Mouse (Mus musculus) stomach, postnatal 0 days (tissue): ENCODE results near the gene Gm30191. TPM values are rescaled to one million over a fixed set of nuclear protein-coding genes. Genes with fewer than 3 reads are reported as not detected.

Source experiments
- ATAC-seq: fragments of 200-750 bp; cut with Nextera tagmentation; 2 replicates; pipeline ENCODE4 v1.8.0; 2017; ENCODE audit not compliant: low FRiP score, low TSS enrichment
- DNase-seq: peaks from one replicate; pipeline ENCODE4 v3.0.0-alpha.2; 2016; ENCODE audit warnings: low spot score
- H3K27ac ChIP-seq: fragments of 300-500 bp; sonication (generic); replicated peaks from 2 replicates; pipeline ENCODE4 v1.5.1; 2014; ENCODE audit warnings: mild to moderate bottlenecking, control low read depth
- H3K27me3 ChIP-seq: fragments of 300-500 bp; sonication (generic); 2 replicates; pipeline ENCODE4 v1.6.1; 2014; ENCODE audit warnings: low read length; ENCODE audit not compliant: control insufficient read depth, insufficient read depth
- H3K36me3 ChIP-seq: fragments of 300-500 bp; sonication (generic); 2 replicates; pipeline ENCODE4 v1.6.1; 2014; ENCODE audit warnings: low read length, mixed read lengths; ENCODE audit not compliant: control insufficient read depth, insufficient read depth
- H3K4me1 ChIP-seq: fragments of 300-500 bp; sonication (generic); replicated peaks from 2 replicates; pipeline ENCODE4 v1.6.1; 2014; ENCODE audit warnings: antibody characterized with exemption; ENCODE audit not compliant: control insufficient read depth, insufficient read depth
- H3K4me2 ChIP-seq: fragments of 300-500 bp; sonication (generic); replicated peaks from 2 replicates; pipeline ENCODE4 v1.6.1; 2014; ENCODE audit warnings: low read depth, mild to moderate bottlenecking, control low read depth, moderate library complexity
- H3K4me3 ChIP-seq: fragments of 300-500 bp; sonication (generic); 2 replicates; pipeline ENCODE4 v1.5.1; 2014; ENCODE audit warnings: low read depth, low read length, control low read depth
- H3K9ac ChIP-seq: fragments of 300-500 bp; sonication (generic); 2 replicates; pipeline ENCODE4 v1.6.1; 2014; ENCODE audit warnings: mild to moderate bottlenecking, low read length, control low read depth, mixed read lengths
- H3K9me3 ChIP-seq: fragments of 300-500 bp; sonication (generic); 2 replicates; pipeline ENCODE4 v1.6.1; 2016; ENCODE audit warnings: low read length; ENCODE audit not compliant: control insufficient read depth
- CTCF ChIP-seq: IDR thresholded peaks from 2 replicates; pipeline ENCODE4 v1.5.1; 2016; ENCODE audit warnings: antibody characterized with exemption, low read depth, mild to moderate bottlenecking, moderate library complexity
- EP300 ChIP-seq: optimal IDR thresholded peaks from 2 replicates; pipeline ENCODE3; 2016; ENCODE audit warnings: antibody characterized with exemption
- WGBS: fragments of 180-500 bp; shearing (Covaris S2); extraction: QIAGEN DNeasy Blood & Tissue Kit; methylation state at CpG from one replicate; pipeline ENCODE4 v1.1.7; 2014; 5-methylcytosine and 5-hydroxymethylcytosine counted together
- polyA plus RNA-seq: library from polyadenylated mRNA; unstranded; fragments of >200 nt; fragmentation: Nextera tagmentation; extraction: Ambion mirVana; gene quantifications from 2 replicates; pipeline ENCODE4 v1.2.1, GENCODE M21; 2015

Gm30191 gene
- polyA plus RNA-seq, 1 experiment from 2014 or later, result not detected

DNA sequence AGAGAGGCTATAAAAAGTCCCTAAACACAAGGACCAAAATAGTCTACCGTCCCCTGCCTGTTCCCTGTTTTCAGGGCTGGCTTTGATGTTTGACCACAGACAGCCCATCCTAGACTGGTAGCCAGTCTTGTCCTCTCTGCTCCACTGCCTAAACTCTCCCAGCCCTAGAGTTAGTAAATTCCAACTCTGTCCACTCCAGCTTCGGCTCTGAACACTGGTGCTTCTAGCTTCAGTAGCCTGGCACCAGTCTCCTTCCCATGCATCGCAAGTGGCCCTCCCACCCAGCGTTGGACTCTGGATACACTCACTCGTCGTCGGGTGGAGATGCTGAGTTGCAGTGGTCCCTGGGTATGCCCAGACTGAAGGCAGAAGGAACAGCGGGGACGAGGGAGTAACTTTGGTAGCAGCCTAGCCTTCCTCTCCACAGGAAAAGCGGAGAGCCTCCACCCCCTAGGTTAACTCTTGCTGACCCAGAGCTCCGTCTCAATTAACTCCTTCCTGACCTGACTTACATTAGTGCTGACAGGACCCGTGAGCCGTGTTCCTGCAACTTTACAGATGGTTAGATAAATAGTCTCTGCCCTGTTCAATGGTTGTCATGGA, 7.1 kb downstream of the Gm30191 start, which contains the start of gene Grrp1:
Gene Grrp1 (minus strand): TSS at position 385 of the 603 bp plus-strand sequence.
- DNase-seq (no peak), ATAC-seq (no peak)
- Histone ChIP-seq H3K4me1 (0 out of 2 replicates have a peak, but pooled peaks cover 2% of the 10 kb centered on the region), H3K27me3 (peaks cover 11% of the 10 kb centered on the region; the same call in 1 of the 2 replicates), H3K9me3 (no peaks in the 10 kb centered on the region), H3K36me3 (no peaks in the 10 kb centered on the region), H3K4me3 (peak within 1 kb of the TSS; percentile 27), H3K27ac (peak within 1 kb of the TSS; percentile 40; the same call in 1 of the 2 replicates), H3K9ac (0 out of 2 replicates have a peak within 1 kb of the TSS, but pooled peaks have one; percentile 23), H3K4me2 (peak within 1 kb of the TSS; percentile 37)
- TF ChIP-seq CTCF (no peak), EP300 (no peak)
- WGBS, result 3% methylated on average over 13 of the region's 13 CpGs

DNA sequence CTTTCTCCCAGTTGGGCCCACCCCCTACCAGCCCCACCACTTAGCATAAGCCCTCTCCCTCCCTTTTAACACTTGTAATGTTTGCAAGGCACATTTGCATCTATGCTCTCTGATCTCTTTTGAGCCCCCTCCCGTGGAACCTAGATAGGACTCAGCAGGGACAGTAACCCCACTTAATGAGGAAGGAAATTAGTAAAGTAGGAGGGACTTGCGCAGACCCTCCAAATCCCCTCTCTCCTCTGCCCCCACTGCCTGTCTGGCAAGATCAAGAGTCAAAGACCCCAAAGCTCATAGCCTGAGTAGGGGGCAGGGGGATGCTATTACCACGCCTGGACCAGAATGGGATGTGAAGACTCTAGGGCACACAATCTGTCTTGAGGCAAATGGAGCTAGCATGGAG, 8.1 kb downstream of the Gm30191 start:
- TF ChIP-seq CTCF (no peak), EP300 (no peak)
- Histone ChIP-seq H3K9me3 (no peaks in the 10 kb centered on the region), H3K27me3 (peaks cover 11% of the 10 kb centered on the region; the same call in 1 of the 2 replicates), H3K4me2 (no peak overlapping the region), H3K4me1 (0 out of 2 replicates have a peak, but pooled peaks cover 2% of the 10 kb centered on the region), H3K27ac (no peak overlapping the region), H3K4me3 (no peak overlapping the region), H3K36me3 (no peaks in the 10 kb centered on the region), H3K9ac (no peak overlapping the region)
- no peak for ATAC-seq
- 52% methylated on average over 3 of the region's 3 CpGs for whole genome bisulfite sequencing
- no peak for DNase-seq

DNA sequence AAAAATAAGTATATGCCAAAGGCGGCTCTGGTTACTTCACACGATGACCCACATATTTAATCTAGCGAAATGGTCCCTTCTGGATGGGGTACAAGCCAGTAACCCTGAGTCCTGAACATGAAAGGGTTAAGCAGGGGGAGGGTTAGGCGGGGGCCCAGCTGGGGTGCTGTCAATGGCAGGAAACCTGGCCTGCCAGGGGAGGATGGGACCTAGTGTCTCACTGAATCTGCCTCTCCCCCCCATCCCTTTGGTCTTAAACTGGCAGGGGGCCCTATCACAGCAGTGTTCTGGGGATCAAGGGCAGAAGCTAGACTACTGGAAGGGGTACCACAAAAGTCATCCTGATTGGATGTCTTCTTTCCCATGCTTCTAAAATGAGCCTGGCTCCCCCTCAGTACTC, 9.1 kb downstream of the Gm30191 start:
- no peak overlapping the region for H3K4me2 ChIP-seq
- H3K27ac ChIP-seq, result 0 out of 2 replicates have a peak overlapping the region, but pooled peaks have one; percentile 14
- H3K4me1 ChIP-seq, result 0 out of 2 replicates have a peak, but pooled peaks cover 2% of the 10 kb centered on the region
- no peak overlapping the region for H3K9ac ChIP-seq
- ATAC-seq (no peak), DNase-seq (no peak)
- H3K9me3 ChIP-seq, result no peaks in the 10 kb centered on the region
- WGBS, result 45% methylated on average over 4 of the region's 4 CpGs
- no peak overlapping the region for H3K4me3 ChIP-seq
- peaks cover 7% of the 10 kb centered on the region; the same call in 1 of the 2 replicates for H3K27me3 ChIP-seq
- no peak for TF ChIP-seq CTCF
- no peak for TF ChIP-seq EP300
- no peaks in the 10 kb centered on the region for H3K36me3 ChIP-seq

DNA sequence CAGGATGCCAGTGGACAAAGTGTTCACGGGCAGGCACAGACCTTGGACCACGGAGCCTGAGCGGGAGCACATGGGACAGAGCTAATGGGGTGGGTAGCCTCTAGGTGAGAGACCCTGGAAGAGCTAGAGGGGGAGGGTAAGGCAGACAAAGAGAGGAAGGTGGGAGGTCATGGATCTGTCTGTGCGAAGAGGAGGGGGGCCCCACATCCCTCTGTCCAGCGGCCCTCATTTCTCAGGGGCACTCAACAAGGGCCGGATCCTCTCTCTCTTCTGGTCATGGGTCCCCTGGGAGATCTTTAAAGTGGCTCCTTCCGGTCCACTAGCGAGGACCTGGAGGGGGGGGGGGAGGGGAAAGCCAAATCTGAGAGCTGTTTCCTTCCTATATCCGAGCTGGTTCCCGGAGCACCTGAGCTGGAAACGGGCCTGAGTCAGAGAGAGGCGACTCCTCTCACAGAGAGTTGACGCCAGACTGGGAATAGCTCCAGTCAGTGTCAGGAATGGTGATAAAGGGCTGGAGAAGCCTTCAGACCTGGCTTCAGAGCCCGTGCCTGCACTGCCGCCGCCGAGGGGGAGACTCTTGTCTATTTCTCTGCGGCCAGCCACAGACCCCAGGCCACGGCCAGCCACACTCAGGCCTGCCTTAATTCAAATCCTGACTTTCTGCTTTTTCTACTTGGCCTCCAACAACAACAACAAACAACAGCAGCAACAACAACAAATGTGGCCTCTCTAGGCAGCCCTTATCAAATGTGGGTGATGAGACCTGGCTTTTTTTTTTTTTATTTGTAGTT, 9.9 kb downstream of the Gm30191 start:
- no peak for DNase-seq
- H3K27ac ChIP-seq, result peak overlapping the region; percentile 31; the same call in 1 of the 2 replicates

DNA sequence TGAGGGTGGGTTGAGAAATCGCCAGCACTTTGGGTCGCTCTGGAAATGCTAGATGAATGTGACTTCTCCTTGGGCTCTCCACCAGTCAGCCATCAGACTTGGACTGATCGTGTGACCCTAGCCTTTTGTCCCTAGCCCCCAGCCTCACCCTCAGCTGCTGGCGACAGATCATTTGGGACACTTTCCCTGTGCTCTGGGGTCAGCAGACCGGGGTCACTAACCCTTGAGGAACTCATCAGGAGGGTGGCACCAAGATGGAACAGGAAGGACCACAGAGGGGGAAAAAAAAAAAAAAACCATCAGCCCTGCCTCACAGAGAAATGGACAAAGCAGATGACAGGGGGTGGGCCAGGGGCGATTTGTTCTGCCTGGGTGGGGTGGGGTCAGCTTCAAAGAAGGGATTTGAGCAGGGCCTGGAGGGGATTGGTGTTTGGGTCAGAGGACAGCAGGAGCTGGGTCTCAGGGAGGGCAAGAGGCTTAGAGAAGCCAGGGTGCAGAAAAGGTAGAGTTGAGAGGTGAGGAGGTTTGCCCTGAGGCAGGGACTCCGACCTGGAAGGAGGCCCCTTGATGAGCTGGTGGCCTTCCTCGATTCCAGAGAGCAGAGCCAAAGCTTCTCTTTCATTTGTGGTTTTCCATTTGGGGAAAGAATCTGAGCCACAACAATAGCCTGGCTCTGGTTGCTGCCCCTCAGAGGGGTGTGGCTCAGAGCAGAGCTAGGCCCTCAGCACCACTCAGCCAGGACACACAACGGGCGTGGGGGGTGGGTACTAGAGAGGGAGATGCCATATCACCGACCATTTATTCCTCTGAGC, 10.7 kb downstream of the Gm30191 start:
- TF ChIP-seq EP300 (no peak), CTCF (no peak)
- Histone ChIP-seq H3K4me2 (no peak overlapping the region), H3K9me3 (no peaks in the 10 kb centered on the region), H3K4me3 (no peak overlapping the region), H3K9ac (no peak overlapping the region), H3K4me1 (no peaks in the 10 kb centered on the region), H3K27ac (peak overlapping the region; percentile 31; the same call in 1 of the 2 replicates), H3K27me3 (no peaks in the 10 kb centered on the region), H3K36me3 (no peaks in the 10 kb centered on the region)
- ATAC-seq (no peak), DNase-seq (no peak)
- WGBS, result 39% methylated on average over 11 of the region's 11 CpGs

More for the DNA sequence above, 9.9 kb downstream of the Gm30191 start:
- no peaks in the 10 kb centered on the region for H3K36me3 ChIP-seq
- H3K9ac ChIP-seq, result no peak overlapping the region
- no peaks in the 10 kb centered on the region for H3K9me3 ChIP-seq
- H3K4me2 ChIP-seq, result no peak overlapping the region
- peaks cover 7% of the 10 kb centered on the region; the same call in 1 of the 2 replicates for H3K27me3 ChIP-seq
- WGBS, result 34% methylated on average over 17 of the region's 19 CpGs
- H3K4me3 ChIP-seq, result no peak overlapping the region
- TF ChIP-seq EP300 (no peak), CTCF (no peak)
- H3K4me1 ChIP-seq, result no peaks in the 10 kb centered on the region
- peak; percentile 36; the same call in 1 of the 2 replicates for ATAC-seq
